ENCODE assay signal across 19 mouse cellular contexts in genomic region chr2:47888166-47888565, GRCm38 (mm10).
DNase-seq lines count a peak whose midpoint lies in the region; ATAC-seq and TF ChIP-seq lines count a peak whose summit lies in the region.
"Had no signal": no experiment of that assay in that cellular context is flagged by ENCODE, and none has a peak within 500 bp of the region (broad histone marks: within the 10 kb centered on the region; RNA-seq: fewer than 3 reads in every experiment).

No protein-coding gene starts in this region.

- no peaks in the 10 kb centered on the region for H3K4me1 ChIP-seq in hindbrain, embryonic 11.5 days (replicated peaks; ENCODE audit: control insufficient read depth, insufficient read depth, low read length)
- no peaks in the 10 kb centered on the region for H3K4me1 ChIP-seq in hindbrain, embryonic 14.5 days (replicated peaks; ENCODE audit: control insufficient read depth, insufficient read depth, low read length)
- no peaks in the 10 kb centered on the region for H3K4me1 ChIP-seq in midbrain, embryonic 11.5 days (ENCODE audit: control insufficient read depth, insufficient read depth, low read length)
- H3K4me1 ChIP-seq in midbrain, postnatal 0 days (ENCODE audit: insufficient read depth, low read length): no peaks in the 10 kb centered on the region
- H3K4me1 ChIP-seq in midbrain, embryonic 14.5 days (ENCODE audit: control insufficient read depth, insufficient read depth, low read length): no peaks in the 10 kb centered on the region
- H3K4me1 ChIP-seq in midbrain, embryonic 16.5 days (ENCODE audit: control insufficient read depth, insufficient read depth, low read length): no peaks in the 10 kb centered on the region
- H3K4me1 ChIP-seq: embryonic facial prominence, embryonic 10.5 days; embryonic facial prominence, embryonic 12.5 days had no signal

- no peaks in the 10 kb centered on the region for H3K9me3 ChIP-seq in hindbrain, embryonic 11.5 days (ENCODE audit: control insufficient read depth, low read length)
- H3K9me3 ChIP-seq in hindbrain, embryonic 14.5 days (ENCODE audit: control insufficient read depth, low read length): no peaks in the 10 kb centered on the region
- no peaks in the 10 kb centered on the region for H3K9me3 ChIP-seq in midbrain, embryonic 11.5 days (ENCODE audit: control insufficient read depth, low read length)
- H3K9me3 ChIP-seq in midbrain, postnatal 0 days (ENCODE audit: low read length): no peaks in the 10 kb centered on the region
- no peaks in the 10 kb centered on the region for H3K9me3 ChIP-seq in midbrain, embryonic 14.5 days (ENCODE audit: control insufficient read depth, low read length)
- no peaks in the 10 kb centered on the region for H3K9me3 ChIP-seq in midbrain, embryonic 16.5 days (replicated peaks; ENCODE audit: control insufficient read depth, low read length, poor library complexity, severe bottlenecking)
- H3K9me3 ChIP-seq: embryonic facial prominence, embryonic 10.5 days; embryonic facial prominence, embryonic 12.5 days had no signal

- TF ChIP-seq CTCF in midbrain, postnatal 0 days (IDR thresholded peaks at IDR 0.05): no peak

- 65% methylated on average over 1 of the region's 1 CpGs for WGBS in hindbrain, embryonic 11.5 days
- 25% methylated on average over 1 of the region's 1 CpGs for WGBS in hindbrain, embryonic 14.5 days
- 58% methylated on average over 1 of the region's 1 CpGs for WGBS in midbrain, embryonic 11.5 days
- 32% methylated on average over 1 of the region's 1 CpGs for WGBS in midbrain, postnatal 0 days
- 17% methylated on average over 1 of the region's 1 CpGs for WGBS in midbrain, embryonic 14.5 days
- WGBS in midbrain, embryonic 16.5 days: 11% methylated on average over 1 of the region's 1 CpGs

- ATAC-seq in hindbrain, embryonic 11.5 days (ENCODE audit: low FRiP score): peak; percentile 75
- ATAC-seq in hindbrain, embryonic 14.5 days (ENCODE audit: low FRiP score): no peak
- peak; percentile 48; the same call in 1 of the 2 replicates for ATAC-seq in midbrain, embryonic 11.5 days (ENCODE audit: low FRiP score)
- ATAC-seq in midbrain, postnatal 0 days (ENCODE audit: low FRiP score): no peak
- no peak for ATAC-seq in midbrain, embryonic 14.5 days (ENCODE audit: low FRiP score, low TSS enrichment)
- ATAC-seq in midbrain, embryonic 16.5 days: no peak
- ATAC-seq: forebrain, embryonic 14.5 days; forebrain, embryonic 16.5 days had no signal

- no peaks in the 10 kb centered on the region for H3K36me3 ChIP-seq in hindbrain, embryonic 11.5 days (ENCODE audit: control insufficient read depth, insufficient read depth, low read length)
- H3K36me3 ChIP-seq in hindbrain, embryonic 14.5 days (replicated peaks; ENCODE audit: control insufficient read depth, insufficient read depth): no peaks in the 10 kb centered on the region
- H3K36me3 ChIP-seq in midbrain, embryonic 11.5 days (ENCODE audit: control insufficient read depth, insufficient read depth, low read length): no peaks in the 10 kb centered on the region
- no peaks in the 10 kb centered on the region for H3K36me3 ChIP-seq in midbrain, postnatal 0 days (ENCODE audit: insufficient read depth, low read length)
- H3K36me3 ChIP-seq in midbrain, embryonic 14.5 days (ENCODE audit: control insufficient read depth, insufficient read depth, low read length): no peaks in the 10 kb centered on the region
- H3K36me3 ChIP-seq in midbrain, embryonic 16.5 days (ENCODE audit: control insufficient read depth, insufficient read depth, low read length): no peaks in the 10 kb centered on the region
- H3K36me3 ChIP-seq: embryonic facial prominence, embryonic 10.5 days; embryonic facial prominence, embryonic 12.5 days had no signal

- H3K27ac ChIP-seq in hindbrain, embryonic 11.5 days (ENCODE audit: low read depth, low read length): no peak overlapping the region
- no peak overlapping the region for H3K27ac ChIP-seq in hindbrain, embryonic 14.5 days
- H3K27ac ChIP-seq in midbrain, embryonic 11.5 days (ENCODE audit: low read depth, low read length): no peak overlapping the region
- H3K27ac ChIP-seq in midbrain, postnatal 0 days (ENCODE audit: low read depth, low read length): no peak overlapping the region
- no peak overlapping the region for H3K27ac ChIP-seq in midbrain, embryonic 14.5 days (replicated peaks; ENCODE audit: low read depth, low read length)
- no peak overlapping the region for H3K27ac ChIP-seq in midbrain, embryonic 16.5 days (ENCODE audit: low read length)
- H3K27ac ChIP-seq: embryonic facial prominence, embryonic 10.5 days; embryonic facial prominence, embryonic 12.5 days had no signal

- H3K9ac ChIP-seq in hindbrain, embryonic 11.5 days (ENCODE audit: low read depth, low read length): no peak overlapping the region
- H3K9ac ChIP-seq in hindbrain, embryonic 14.5 days: no peak overlapping the region
- H3K9ac ChIP-seq in midbrain, embryonic 11.5 days (ENCODE audit: low read length): no peak overlapping the region
- no peak overlapping the region for H3K9ac ChIP-seq in midbrain, postnatal 0 days (replicated peaks; ENCODE audit: low read length, poor library complexity, severe bottlenecking)
- H3K9ac ChIP-seq in midbrain, embryonic 14.5 days (replicated peaks; ENCODE audit: low read length): no peak overlapping the region
- no peak overlapping the region for H3K9ac ChIP-seq in midbrain, embryonic 16.5 days (ENCODE audit: low read depth, low read length)
- H3K9ac ChIP-seq: embryonic facial prominence, embryonic 12.5 days had no signal

- H3K27me3 ChIP-seq in hindbrain, embryonic 11.5 days (ENCODE audit: control insufficient read depth, insufficient read depth, low read length): no peaks in the 10 kb centered on the region
- H3K27me3 ChIP-seq in hindbrain, embryonic 14.5 days (ENCODE audit: control insufficient read depth, insufficient read depth, low read length): no peaks in the 10 kb centered on the region
- no peaks in the 10 kb centered on the region for H3K27me3 ChIP-seq in midbrain, embryonic 11.5 days (ENCODE audit: control insufficient read depth, insufficient read depth, low read length)
- no peaks in the 10 kb centered on the region for H3K27me3 ChIP-seq in midbrain, postnatal 0 days (ENCODE audit: insufficient read depth, low read length)
- no peaks in the 10 kb centered on the region for H3K27me3 ChIP-seq in midbrain, embryonic 14.5 days (ENCODE audit: control insufficient read depth, insufficient read depth, low read length)
- no peaks in the 10 kb centered on the region for H3K27me3 ChIP-seq in midbrain, embryonic 16.5 days (ENCODE audit: control insufficient read depth, insufficient read depth, low read depth, low read length)
- H3K27me3 ChIP-seq: embryonic facial prominence, embryonic 12.5 days had no signal

- no peak overlapping the region for H3K4me3 ChIP-seq in hindbrain, embryonic 11.5 days (ENCODE audit: low read depth, low read length)
- no peak overlapping the region for H3K4me3 ChIP-seq in hindbrain, embryonic 14.5 days (replicated peaks; ENCODE audit: low read length)
- no peak overlapping the region for H3K4me3 ChIP-seq in midbrain, embryonic 11.5 days (ENCODE audit: low read depth, low read length)
- no peak overlapping the region for H3K4me3 ChIP-seq in midbrain, postnatal 0 days (ENCODE audit: low read depth, low read length)
- no peak overlapping the region for H3K4me3 ChIP-seq in midbrain, embryonic 14.5 days (replicated peaks; ENCODE audit: low read depth, low read length)
- no peak overlapping the region for H3K4me3 ChIP-seq in midbrain, embryonic 16.5 days (ENCODE audit: low read depth, low read length)
- H3K4me3 ChIP-seq: embryonic facial prominence, embryonic 10.5 days; embryonic facial prominence, embryonic 12.5 days had no signal

- H3K4me2 ChIP-seq in hindbrain, embryonic 11.5 days (replicated peaks; ENCODE audit: low read depth, low read length): no peak overlapping the region
- no peak overlapping the region for H3K4me2 ChIP-seq in hindbrain, embryonic 14.5 days (replicated peaks)
- H3K4me2 ChIP-seq in midbrain, embryonic 11.5 days: no peak overlapping the region
- no peak overlapping the region for H3K4me2 ChIP-seq in midbrain, postnatal 0 days (ENCODE audit: low read depth, low read length, poor library complexity, severe bottlenecking)
- H3K4me2 ChIP-seq in midbrain, embryonic 14.5 days (ENCODE audit: low read length): no peak overlapping the region
- H3K4me2 ChIP-seq in midbrain, embryonic 16.5 days (ENCODE audit: low read length): no peak overlapping the region
- H3K4me2 ChIP-seq: embryonic facial prominence, embryonic 12.5 days had no signal

- DNase-seq in hindbrain, embryonic 11.5 days (ENCODE audit: low spot score): no peak
- DNase-seq in hindbrain, embryonic 14.5 days (ENCODE audit: low spot score): no peak
- no peak for DNase-seq in midbrain, embryonic 11.5 days (ENCODE audit: low spot score, missing footprints)
- no peak for DNase-seq in midbrain, postnatal 0 days (ENCODE audit: low spot score)
- peak; percentile 17 for DNase-seq in midbrain, embryonic 14.5 days
- DNase-seq in heart, adult 9 months (ENCODE audit: low spot score in 2 of 2): no peak
- DNase-seq: adrenal gland, adult 2 months; adrenal gland, postnatal 10 days; adrenal gland, postnatal 25 days; cerebellum, adult 11-12 months; cerebellum, adult 2 months; cerebellum, adult 9-10 months; cerebellum, postnatal 10 days; cerebellum, postnatal 25 days had no signal

Comparison
In these comparisons a context has a peak if more than half of its experiments do, and no peak if none do; other contexts are left out.
1. ATAC-seq: peak in hindbrain, embryonic 11.5 days (single experiment) and midbrain, embryonic 11.5 days (single experiment); none in hindbrain, embryonic 14.5 days (single experiment), midbrain, postnatal 0 days (single experiment), midbrain, embryonic 14.5 days (single experiment) and midbrain, embryonic 16.5 days (single experiment).